Mouse (Mus musculus): Measurements from ENCODE around the gene Gch1. TPM values are rescaled to one million over a fixed set of nuclear protein-coding genes. Genes with fewer than 3 reads are reported as not detected.

Gch1 gene
- polyA plus RNA-seq (2017; shearing (Covaris generic)) = 10 to 100 TPM in 1 of 2 experiments, 1 to 10 TPM in 1; 8.3 to 15.7 TPM

GRCm38 (mm10) chr14:47188848-47189634 lies at the start of gene Gch1:
Gch1 (minus strand) TSS chr14:47189413.

Other genes starting within 250 kb of the Gch1 start
- 10 to 100 TPM; 14.9 to 17.2 TPM for gene Wdhd1, start 87.4 kb upstream of the Gch1 start, polyA plus RNA-seq (2017; shearing (Covaris generic))
- gene Socs4, start 87.5 kb upstream of the Gch1 start, polyA plus RNA-seq (2017; shearing (Covaris generic)) = 10 to 100 TPM; 10.5 to 14.5 TPM
- 10 to 100 TPM; 41.7 to 52.8 TPM for gene Mapk1ip1l, start 108.9 kb upstream of the Gch1 start, polyA plus RNA-seq (2017; shearing (Covaris generic))
- 100 to 1,000 TPM in 1 of 2 experiments, 10 to 100 TPM in 1; 95.2 to 102 TPM for gene Lgals3, start 178.3 kb upstream of the Gch1 start, polyA plus RNA-seq (2017; shearing (Covaris generic))
- gene Dlgap5, start 229.0 kb upstream of the Gch1 start, polyA plus RNA-seq (2017; shearing (Covaris generic)) = 10 to 100 TPM; 15.6 to 17.3 TPM